Mouse (Mus musculus): Measurements from ENCODE around the gene Xrn2. TPM values are rescaled to one million over a fixed set of nuclear protein-coding genes. Genes with fewer than 3 reads are reported as not detected.
"Not testable (repeated sequence)": the region's sequence is repeated elsewhere in the genome, so short reads cannot be mapped to it uniquely, and the experiment has no call there.

The Xrn2 gene
- polyA plus RNA-seq, 1 experiment from 2014 or later: 62.9 TPM

DNA sequence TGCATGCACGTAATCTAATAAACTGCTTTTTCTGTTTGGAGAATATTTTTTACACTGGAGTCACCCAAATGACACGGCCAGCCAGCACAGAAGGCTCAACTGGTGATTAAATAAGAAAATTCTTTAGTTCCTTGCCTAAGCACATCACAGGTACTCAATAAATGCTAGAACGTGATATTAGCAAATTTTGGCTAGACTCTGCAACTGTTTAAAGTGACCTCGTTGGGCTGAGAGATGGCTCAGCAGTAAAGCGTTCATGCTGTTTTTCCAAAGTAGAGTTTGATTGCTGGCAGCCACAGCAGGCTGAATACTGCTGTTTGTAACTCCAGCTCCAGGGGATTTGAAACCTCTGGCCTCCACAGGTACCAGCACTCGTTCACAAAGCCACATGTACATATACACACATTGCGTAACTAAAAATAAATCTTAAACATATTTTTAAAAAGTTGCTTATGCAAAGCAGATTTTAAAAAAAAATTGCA, 614 bp upstream of the Xrn2 start:
- WGBS: 34% methylated on average over 7 of the region's 7 CpGs
- H3K4me3 ChIP-seq (replicated peaks): peak overlapping the region; percentile 77
- peaks cover 11% of the 10 kb centered on the region; the same call in 1 of the 2 replicates for H3K4me1 ChIP-seq
- H3K4me2 ChIP-seq: peak overlapping the region; percentile 66
- peak overlapping the region; percentile 99 for H3K27ac ChIP-seq
- 0 out of 2 replicates have a peak, but pooled peaks have one; percentile 1 for ATAC-seq (ENCODE audit: insufficient read depth, low FRiP score, low read depth)
- no peaks in the 10 kb centered on the region for H3K36me3 ChIP-seq
- no peaks in the 10 kb centered on the region for H3K27me3 ChIP-seq (replicated peaks)
- H3K9ac ChIP-seq: no peak overlapping the region; the same call in 1 of the 2 replicates
- H3K9me3 ChIP-seq: no peaks in the 10 kb centered on the region

- Histone ChIP-seq H3K9ac (peak overlapping the region; percentile 80), H3K36me3 (no peaks in the 10 kb centered on the region), H3K9me3 (no peaks in the 10 kb centered on the region), H3K27ac (peak overlapping the region; percentile 99), H3K4me2 (peak overlapping the region; percentile 66), H3K27me3 (replicated peaks) (no peaks in the 10 kb centered on the region), H3K4me3 (replicated peaks) (peak overlapping the region; percentile 77), H3K4me1 (peaks cover 11% of the 10 kb centered on the region; the same call in 1 of the 2 replicates)
- ATAC-seq (ENCODE audit: insufficient read depth, low FRiP score, low read depth): peak; percentile 80
- under 1% methylated on average over 56 of the region's 59 CpGs for WGBS
Observed at GRCm38 (mm10) chr2:147013194-147013969, 586 bp downstream of the Xrn2 start.

DNA sequence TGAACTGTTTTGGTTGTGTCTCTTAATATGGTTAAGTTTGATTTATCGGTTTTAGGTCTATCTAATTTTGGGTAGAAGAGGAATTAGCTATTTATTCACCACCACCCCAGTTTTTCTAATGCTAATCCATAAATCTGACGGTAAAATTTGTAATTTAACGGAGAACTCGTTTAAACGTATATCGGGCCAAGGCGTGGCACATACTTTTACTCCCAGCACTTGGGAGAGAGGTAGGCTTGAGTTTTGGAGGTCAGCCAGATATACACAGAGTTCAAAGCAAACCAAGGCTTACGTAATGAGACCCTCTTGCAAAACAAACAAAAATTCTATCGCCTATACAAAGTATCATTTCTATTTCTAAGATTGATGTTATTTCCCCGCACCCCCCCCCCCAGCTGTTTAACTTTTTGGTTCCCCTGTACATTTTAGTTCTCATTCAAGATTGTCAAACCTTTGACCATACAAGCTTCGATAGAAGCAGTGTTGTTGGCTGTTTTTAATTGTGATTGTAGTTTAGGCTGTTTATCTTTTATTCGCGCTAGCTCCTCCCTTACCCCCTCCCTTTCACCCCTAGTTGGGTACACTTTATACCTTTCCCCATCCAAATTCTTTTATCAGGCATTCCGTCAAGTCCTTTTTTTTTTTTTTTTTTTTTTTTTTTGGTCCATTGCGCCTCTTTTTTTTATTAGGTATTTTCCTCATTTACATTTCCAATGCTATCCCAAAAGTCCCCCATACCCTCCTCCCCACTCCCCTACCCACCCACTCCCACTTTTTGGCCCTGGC, 1.5 kb downstream of the Xrn2 start:
- Histone ChIP-seq H3K36me3 (no peaks in the 10 kb centered on the region), H3K27me3 (replicated peaks) (no peaks in the 10 kb centered on the region), H3K4me1 (peaks cover 11% of the 10 kb centered on the region; the same call in 1 of the 2 replicates), H3K27ac (peak overlapping the region; percentile 99), H3K4me3 (replicated peaks) (peak overlapping the region; percentile 77), H3K9ac (peak overlapping the region; percentile 80; the same call in 1 of the 2 replicates), H3K9me3 (no peaks in the 10 kb centered on the region), H3K4me2 (peak overlapping the region; percentile 66)
- no peak for ATAC-seq (ENCODE audit: insufficient read depth, low FRiP score, low read depth)
- 13% methylated on average over 14 of the region's 15 CpGs for WGBS

GRCm38 (mm10) chr2:147022041-147022440, 9.2 kb downstream of the Xrn2 start:
- H3K27me3 ChIP-seq (replicated peaks); H3K36me3 ChIP-seq; ATAC-seq (ENCODE audit: insufficient read depth, low FRiP score, low read depth); H3K9ac ChIP-seq; H3K4me2 ChIP-seq; H3K27ac ChIP-seq; H3K9me3 ChIP-seq; H3K4me3 ChIP-seq (replicated peaks); H3K4me1 ChIP-seq: not testable (repeated sequence)
- 92% methylated on average over 1 of the region's 1 CpGs for WGBS

GRCm38 (mm10) chr2:147023067-147023466, 10.3 kb downstream of the Xrn2 start:
- Histone ChIP-seq H3K27me3 (replicated peaks) (no peaks in the 10 kb centered on the region), H3K27ac (no peak overlapping the region), H3K36me3 (peaks cover 4% of the 10 kb centered on the region; the same call in 1 of the 2 replicates), H3K4me1 (no peaks in the 10 kb centered on the region), H3K9me3 (no peaks in the 10 kb centered on the region), H3K9ac (no peak overlapping the region), H3K4me3 (replicated peaks) (no peak overlapping the region), H3K4me2 (no peak overlapping the region)
- WGBS: 87% methylated on average over 5 of the region's 5 CpGs
- ATAC-seq (ENCODE audit: insufficient read depth, low FRiP score, low read depth): no peak

DNA sequence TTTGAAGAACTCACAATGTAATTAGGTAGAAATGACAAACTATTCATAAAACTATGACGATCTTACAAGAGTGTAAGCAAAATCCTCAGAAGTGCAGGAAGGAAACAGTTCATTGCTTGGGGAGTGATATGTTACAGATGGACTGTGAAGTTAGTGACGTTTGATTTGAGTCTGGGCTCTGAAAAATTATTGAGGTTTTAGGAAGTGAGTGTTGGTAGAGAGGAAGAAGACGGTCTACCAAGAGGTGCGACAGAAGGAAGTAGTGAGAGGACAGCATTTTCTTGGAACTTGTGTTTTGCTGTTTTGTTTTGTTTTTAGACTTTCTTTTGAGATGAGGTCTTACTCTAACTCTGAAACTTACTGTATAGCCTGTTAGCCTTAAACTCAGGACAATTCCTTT, 10.8 kb downstream of the Xrn2 start:
- Histone ChIP-seq H3K36me3 (peaks cover 4% of the 10 kb centered on the region; the same call in 1 of the 2 replicates), H3K9ac (no peak overlapping the region), H3K4me2 (no peak overlapping the region), H3K4me3 (replicated peaks) (no peak overlapping the region), H3K27ac (no peak overlapping the region), H3K27me3 (replicated peaks) (no peaks in the 10 kb centered on the region), H3K9me3 (no peaks in the 10 kb centered on the region), H3K4me1 (no peaks in the 10 kb centered on the region)
- WGBS: 77% methylated on average over 4 of the region's 4 CpGs
- ATAC-seq (ENCODE audit: insufficient read depth, low FRiP score, low read depth): no peak

DNA sequence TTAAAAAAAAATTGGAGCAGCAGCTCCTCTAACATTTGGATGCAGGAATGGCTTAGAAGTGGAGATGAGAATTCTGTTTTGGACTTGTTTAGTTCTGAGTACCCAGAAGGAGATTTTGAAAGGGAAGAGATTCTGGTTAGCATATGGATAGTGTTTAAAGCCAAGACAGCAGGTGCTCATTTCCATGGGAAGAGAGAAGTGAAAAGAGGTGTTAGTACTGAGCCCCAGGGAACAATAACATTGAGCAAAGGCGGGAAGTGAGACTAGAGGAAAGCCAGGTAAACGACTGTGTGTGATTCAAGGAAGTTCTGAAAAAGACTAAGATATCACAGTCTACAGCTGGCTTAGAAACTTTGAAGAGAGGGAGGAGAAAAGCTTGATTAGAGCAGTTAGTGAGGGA, 20.3 kb downstream of the Xrn2 start:
- Histone ChIP-seq H3K4me2 (no peak overlapping the region), H3K27ac (no peak overlapping the region), H3K4me1 (no peaks in the 10 kb centered on the region), H3K9me3 (no peaks in the 10 kb centered on the region), H3K27me3 (replicated peaks) (no peaks in the 10 kb centered on the region), H3K4me3 (replicated peaks) (no peak overlapping the region), H3K36me3 (peaks cover 11% of the 10 kb centered on the region), H3K9ac (no peak overlapping the region)
- WGBS: 73% methylated on average over 2 of the region's 2 CpGs
- no peak for ATAC-seq (ENCODE audit: insufficient read depth, low FRiP score, low read depth)

DNA sequence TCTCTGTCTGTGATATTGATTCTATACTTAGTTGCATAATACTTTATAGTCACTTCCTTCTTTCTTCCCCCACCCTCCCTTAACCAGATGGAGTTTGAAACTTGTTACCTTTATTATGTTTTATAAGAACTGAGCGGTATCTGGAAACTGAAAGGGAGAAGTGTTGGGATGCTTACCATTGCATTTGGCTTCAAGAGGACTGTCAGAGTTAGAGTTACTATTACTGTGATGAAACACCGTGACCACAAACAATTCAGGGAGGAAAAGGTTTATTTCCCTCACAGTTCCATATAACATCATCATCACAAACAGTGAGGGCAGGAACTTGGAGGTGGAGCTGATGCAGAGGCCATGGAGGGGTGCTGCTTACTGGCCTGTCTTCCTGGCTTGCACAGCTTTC, 23.1 kb downstream of the Xrn2 start:
- Histone ChIP-seq H3K27me3 (replicated peaks) (no peaks in the 10 kb centered on the region), H3K4me1 (no peaks in the 10 kb centered on the region), H3K9ac (no peak overlapping the region), H3K9me3 (no peaks in the 10 kb centered on the region), H3K4me2 (no peak overlapping the region), H3K4me3 (replicated peaks) (no peak overlapping the region), H3K36me3 (peaks cover 9% of the 10 kb centered on the region), H3K27ac (no peak overlapping the region)
- ATAC-seq (ENCODE audit: insufficient read depth, low FRiP score, low read depth): no peak
- WGBS: 90% methylated on average over 2 of the region's 2 CpGs

GRCm38 (mm10) chr2:147047051-147047450, 34.3 kb downstream of the Xrn2 start:
- 84% methylated on average over 3 of the region's 3 CpGs for WGBS
- Histone ChIP-seq H3K4me2 (no peak overlapping the region), H3K4me3 (replicated peaks) (no peak overlapping the region), H3K4me1 (no peaks in the 10 kb centered on the region), H3K9ac (no peak overlapping the region), H3K36me3 (peaks cover 9% of the 10 kb centered on the region; the same call in 1 of the 2 replicates), H3K27ac (no peak overlapping the region), H3K27me3 (replicated peaks) (no peaks in the 10 kb centered on the region), H3K9me3 (no peaks in the 10 kb centered on the region)
- no peak for ATAC-seq (ENCODE audit: insufficient read depth, low FRiP score, low read depth)

GRCm38 (mm10) chr2:147053229-147053892, 40.6 kb downstream of the Xrn2 start:
- no peak for ATAC-seq (ENCODE audit: insufficient read depth, low FRiP score, low read depth)

DNA sequence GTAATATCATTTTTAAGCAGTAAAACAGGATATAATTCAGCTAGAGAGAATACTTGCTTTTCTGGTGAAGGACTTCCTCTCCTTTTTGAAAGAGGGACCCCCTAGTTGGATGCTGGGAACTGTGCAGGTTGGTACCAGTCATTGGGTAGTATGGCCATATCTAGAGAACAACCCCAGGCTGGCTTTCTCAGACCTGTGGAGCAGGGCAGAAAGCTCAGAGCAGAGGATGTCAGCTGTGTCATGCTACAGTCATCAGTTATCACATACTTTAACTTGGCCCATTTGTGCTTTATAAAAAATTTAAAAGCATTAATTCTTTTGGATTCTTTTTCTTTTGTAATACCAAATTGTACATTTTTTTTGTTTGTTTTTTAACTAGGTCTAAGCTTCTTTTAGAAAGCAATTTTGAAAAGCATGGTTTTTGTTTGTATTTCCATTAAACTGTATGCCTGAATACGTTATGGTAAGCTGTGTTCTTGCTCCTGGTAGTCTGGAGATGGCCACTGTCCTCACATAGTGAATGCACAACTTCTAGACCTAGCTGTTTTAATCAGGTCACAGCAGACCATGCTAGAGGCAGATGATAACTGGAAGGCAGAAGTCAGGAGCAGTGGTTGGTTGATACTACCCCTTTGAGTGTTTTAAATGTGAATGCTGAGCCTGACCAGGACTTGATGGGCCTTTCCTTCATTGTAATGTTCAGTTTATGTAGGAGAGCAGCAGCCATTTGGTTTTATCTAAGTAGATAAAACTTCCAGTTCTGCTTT, 54.9 kb downstream of the Xrn2 start:
- no peak overlapping the region for H3K27ac ChIP-seq
- H3K9me3 ChIP-seq: no peaks in the 10 kb centered on the region
- H3K4me3 ChIP-seq (replicated peaks): no peak overlapping the region
- H3K4me2 ChIP-seq: no peak overlapping the region
- H3K36me3 ChIP-seq: peaks cover 4% of the 10 kb centered on the region; the same call in 1 of the 2 replicates
- ATAC-seq (ENCODE audit: insufficient read depth, low FRiP score, low read depth): no peak
- H3K27me3 ChIP-seq (replicated peaks): no peaks in the 10 kb centered on the region
- 78% methylated on average over 1 of the region's 1 CpGs for WGBS
- H3K4me1 ChIP-seq: no peaks in the 10 kb centered on the region
- no peak overlapping the region for H3K9ac ChIP-seq

More at GRCm38 (mm10) chr2:147053229-147053892, 40.6 kb downstream of the Xrn2 start:
- Histone ChIP-seq H3K36me3 (peaks cover 12% of the 10 kb centered on the region; the same call in 1 of the 2 replicates), H3K27ac (no peak overlapping the region), H3K4me1 (no peaks in the 10 kb centered on the region), H3K9me3 (no peaks in the 10 kb centered on the region), H3K9ac (no peak overlapping the region), H3K27me3 (replicated peaks) (no peaks in the 10 kb centered on the region), H3K4me2 (no peak overlapping the region), H3K4me3 (replicated peaks) (no peak overlapping the region)
- WGBS: 88% methylated on average over 2 of the region's 2 CpGs
